Mouse (Mus musculus): Measurements from ENCODE around the gene Gm7361. TPM values are rescaled to one million over a fixed set of nuclear protein-coding genes. Genes with fewer than 3 reads are reported as not detected.

Gm7361 gene
- not detected in 2 replicates for polyA plus RNA-seq (2012; rRNA removed; ENCODE audit: low replicate concordance)

DNA sequence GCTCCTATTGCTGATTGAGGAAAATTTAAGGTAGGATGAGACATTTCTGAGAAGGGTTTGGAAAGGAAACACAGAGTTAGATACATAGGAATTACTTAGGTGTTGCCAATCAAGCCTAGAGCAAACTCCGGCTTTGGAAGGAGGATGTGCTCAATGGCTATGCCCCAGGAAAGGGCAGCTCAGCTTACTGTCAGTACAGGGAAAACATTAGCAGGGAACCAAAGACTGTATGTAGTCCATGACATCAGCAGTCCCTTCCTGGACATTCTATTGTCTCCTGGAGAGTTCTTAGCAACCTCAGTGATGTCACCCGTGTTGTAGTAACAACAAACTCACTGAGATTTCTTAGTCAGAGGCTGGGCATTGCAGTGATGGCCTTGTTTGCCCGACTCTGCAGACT, at the start of gene Gm7361:
Gene Gm7361 (plus strand): TSS at position 301 of the 400 bp plus-strand sequence.

Other genes with a start within 250 kb of the Gm7361 start
- not detected in 2 replicates for gene Gm5862, start 234.8 kb upstream of the Gm7361 start, polyA plus RNA-seq (2012; rRNA removed; ENCODE audit: low replicate concordance)
- gene Speer4a, start 218.1 kb upstream of the Gm7361 start, polyA plus RNA-seq (2012; rRNA removed; ENCODE audit: low replicate concordance), result not detected in 2 replicates
- not detected in 2 replicates for gene Gm7347, start 199.1 kb upstream of the Gm7361 start, polyA plus RNA-seq (2012; rRNA removed; ENCODE audit: low replicate concordance)
- not detected in 2 replicates for gene Gm10471, start 168.4 kb upstream of the Gm7361 start, polyA plus RNA-seq (2012; rRNA removed; ENCODE audit: low replicate concordance)
- gene 5031410I06Rik, start 152.3 kb upstream of the Gm7361 start, polyA plus RNA-seq (2012; rRNA removed; ENCODE audit: low replicate concordance), result not detected in 2 replicates
- not detected in 2 replicates for gene Gm10220, start 136.3 kb upstream of the Gm7361 start, polyA plus RNA-seq (2012; rRNA removed; ENCODE audit: low replicate concordance)

Data from duodenum, adult 2 months (tissue).